ENCODE assay signal across 20 mouse cellular contexts in genomic region chr4:117151416-117151815, GRCm38 (mm10). TPM values are rescaled to one million over a fixed set of nuclear protein-coding genes. Genes with fewer than 3 reads are reported as not detected.
"Had no signal": no experiment of that assay in that cellular context is flagged by ENCODE, and none has a peak within 500 bp of the region (broad histone marks: within the 10 kb centered on the region; RNA-seq: fewer than 3 reads in every experiment).

No protein-coding gene starts in this region.

- H3K4me3 ChIP-seq: limb, embryonic 13.5 days; midbrain, embryonic 10.5 days; neural tube, embryonic 13.5 days had no signal

- H3K9ac ChIP-seq: limb, embryonic 13.5 days; liver, embryonic 14.5 days; lung, embryonic 14.5 days; neural tube, embryonic 13.5 days had no signal

- H3K27ac ChIP-seq: limb, embryonic 13.5 days; liver, embryonic 14.5 days; midbrain, embryonic 10.5 days; neural tube, embryonic 13.5 days had no signal

- H3K9me3 ChIP-seq: limb, embryonic 13.5 days; midbrain, embryonic 10.5 days; neural tube, embryonic 13.5 days had no signal

- DNase-seq: kidney, adult 8-10 months; kidney, postnatal 36 days; layer of hippocampus, adult 9-11 months; left cerebral cortex, postnatal 4 days; lung, embryonic 14.5 days; lung, postnatal 10 days; lung, postnatal 4 days; midbrain, embryonic 14.5 days; retina, postnatal 1 day; right cerebral cortex, postnatal 4 days; spleen, adult 18-20 months; thymus, adult 18-20 months; thymus, postnatal 14 days had no signal

- H3K4me2 ChIP-seq: limb, embryonic 13.5 days; lung, embryonic 14.5 days; neural tube, embryonic 13.5 days had no signal

- H3K27me3 ChIP-seq: limb, embryonic 13.5 days; neural tube, embryonic 13.5 days had no signal

RNA-seq across cellular contexts. Expression of gene Tctex1d4, which starts 24.8 kb away (rescaled TPM):
- total RNA-seq: monocyte, adult 5-6 weeks had no signal
- polyA plus RNA-seq: kidney, embryonic 16.5 days; limb, embryonic 13.5 days; liver, embryonic 14.5 days; lung, embryonic 14.5 days; midbrain, embryonic 10.5 days; midbrain, embryonic 14.5 days; neural tube, embryonic 13.5 days; stomach, embryonic 14.5 days had no signal
